Mouse (Mus musculus) forebrain, embryonic 15.5 days (tissue): ENCODE measurements at regions not wholly inside any gene's neighbourhood (a gene's known extent, or its start where the extent isn't known, plus 50 kb on each side); places are given as distances from the start of the nearest gene placed in this dataset.

Experiments used
- ATAC-seq: fragments of 200-750 bp; cut with Nextera tagmentation; replicated peaks from 2 replicates; pipeline ENCODE4 v1.8.0; 2017; ENCODE audit warnings: mild to moderate bottlenecking, moderate TSS enrichment, moderate library complexity
- H3K27ac ChIP-seq: fragments of 300-500 bp; sonication (generic); replicated peaks from 2 replicates; pipeline ENCODE4 v1.5.1; 2015; ENCODE audit warnings: mild to moderate bottlenecking, inconsistent platforms
- H3K27me3 ChIP-seq: fragments of 300-500 bp; sonication (generic); 2 replicates; pipeline ENCODE4 v1.6.1; 2015; ENCODE audit warnings: inconsistent platforms
- H3K36me3 ChIP-seq: fragments of 300-500 bp; sonication (generic); 2 replicates; pipeline ENCODE4 v1.6.1; 2015; ENCODE audit warnings: mild to moderate bottlenecking, inconsistent platforms
- H3K4me1 ChIP-seq: fragments of 300-500 bp; sonication (generic); 2 replicates; pipeline ENCODE4 v1.6.1; 2015; ENCODE audit warnings: inconsistent platforms
- H3K4me2 ChIP-seq: fragments of 300-500 bp; sonication (generic); replicated peaks from 2 replicates; pipeline ENCODE4 v1.6.1; 2015; ENCODE audit warnings: mild to moderate bottlenecking, inconsistent platforms
- H3K4me3 ChIP-seq: fragments of 300-500 bp; sonication (generic); 2 replicates; pipeline ENCODE4 v1.5.1; 2015; ENCODE audit warnings: mild to moderate bottlenecking, inconsistent platforms
- H3K9ac ChIP-seq: fragments of 300-500 bp; sonication (generic); replicated peaks from 2 replicates; pipeline ENCODE4 v1.6.1; 2015; ENCODE audit warnings: mild to moderate bottlenecking, inconsistent platforms
- H3K9me3 ChIP-seq: fragments of 300-500 bp; sonication (generic); 2 replicates; pipeline ENCODE4 v1.6.1; 2016; ENCODE audit warnings: inconsistent platforms
- WGBS: fragments of 180-500 bp; shearing (Covaris S2); methylation state at CpG from one replicate; pipeline ENCODE4 v1.1.7; 2015; ENCODE audit warnings: mixed read lengths; 5-methylcytosine and 5-hydroxymethylcytosine counted together

- Histone ChIP-seq H3K36me3 (no peaks in the 10 kb centered on the region), H3K9ac (no peak overlapping the region), H3K4me1 (no peaks in the 10 kb centered on the region), H3K27me3 (no peaks in the 10 kb centered on the region), H3K9me3 (no peaks in the 10 kb centered on the region), H3K27ac (no peak overlapping the region), H3K4me2 (no peak overlapping the region), H3K4me3 (no peak overlapping the region)
- ATAC-seq = no peak
- WGBS = 69% methylated on average over 12 of the region's 12 CpGs
These were observed 70.8 kb upstream of the Mycbp2 start for GRCm38 (mm10) chr14:103417110-103418061.

- Histone ChIP-seq H3K9ac (no peak overlapping the region), H3K36me3 (no peaks in the 10 kb centered on the region), H3K27ac (no peak overlapping the region), H3K9me3 (no peaks in the 10 kb centered on the region), H3K4me1 (no peaks in the 10 kb centered on the region), H3K27me3 (no peaks in the 10 kb centered on the region), H3K4me3 (no peak overlapping the region), H3K4me2 (no peak overlapping the region)
- 63% methylated on average over 2 of the region's 2 CpGs for WGBS
- ATAC-seq = no peak
These were observed 58.0 kb upstream of the Mycbp2 start for GRCm38 (mm10) chr14:103404611-103405010.

- Histone ChIP-seq H3K4me3 (no peak overlapping the region), H3K9ac (no peak overlapping the region), H3K9me3 (no peaks in the 10 kb centered on the region), H3K4me2 (no peak overlapping the region), H3K27me3 (no peaks in the 10 kb centered on the region), H3K4me1 (no peaks in the 10 kb centered on the region), H3K36me3 (no peaks in the 10 kb centered on the region), H3K27ac (no peak overlapping the region)
- ATAC-seq = no peak
- 78% methylated on average over 3 of the region's 3 CpGs for WGBS
These were observed 56.4 kb upstream of the Mycbp2 start for GRCm38 (mm10) chr14:103403054-103403453.

GRCm38 (mm10) chr14:103401983-103402382 is 55.4 kb upstream of the Mycbp2 start:
- H3K27ac ChIP-seq = no peak overlapping the region
- no peaks in the 10 kb centered on the region for H3K36me3 ChIP-seq
- H3K27me3 ChIP-seq = no peaks in the 10 kb centered on the region
- no peak for ATAC-seq
- H3K9me3 ChIP-seq = no peaks in the 10 kb centered on the region
- H3K9ac ChIP-seq = no peak overlapping the region
- no peak overlapping the region for H3K4me3 ChIP-seq
- 96% methylated on average over 2 of the region's 2 CpGs for WGBS
- no peaks in the 10 kb centered on the region for H3K4me1 ChIP-seq
- H3K4me2 ChIP-seq = no peak overlapping the region

GRCm38 (mm10) chr14:103401280-103401679 is 54.7 kb upstream of the Mycbp2 start:
- H3K9ac ChIP-seq = no peak overlapping the region
- H3K4me3 ChIP-seq = no peak overlapping the region
- 91% methylated on average over 2 of the region's 2 CpGs for WGBS
- ATAC-seq = no peak
- no peaks in the 10 kb centered on the region for H3K9me3 ChIP-seq
- H3K4me1 ChIP-seq = no peaks in the 10 kb centered on the region
- no peaks in the 10 kb centered on the region for H3K27me3 ChIP-seq
- H3K36me3 ChIP-seq = no peaks in the 10 kb centered on the region
- H3K27ac ChIP-seq = no peak overlapping the region
- H3K4me2 ChIP-seq = no peak overlapping the region

- H3K4me2 ChIP-seq = no peak overlapping the region
- no peaks in the 10 kb centered on the region for H3K4me1 ChIP-seq
- no peak overlapping the region for H3K4me3 ChIP-seq
- no peak for ATAC-seq
- no peaks in the 10 kb centered on the region for H3K9me3 ChIP-seq
- no peaks in the 10 kb centered on the region for H3K36me3 ChIP-seq
- 78% methylated on average over 1 of the region's 1 CpGs for WGBS
- H3K9ac ChIP-seq = no peak overlapping the region
- no peak overlapping the region for H3K27ac ChIP-seq
- H3K27me3 ChIP-seq = no peaks in the 10 kb centered on the region
These were observed 51.8 kb upstream of the Mycbp2 start for GRCm38 (mm10) chr14:103398401-103398800.
